Mouse (Mus musculus) CH12.LX (cell line): Measurements from ENCODE around the gene Sult1d1.

Experiments used
- CTCF ChIP-seq, 2 experiments: IDR thresholded peaks in 1 of 2; conservative IDR thresholded peaks in 1 of 2; 2 replicates each; pipeline ENCODE4 v1.5.1; 2011 to 2012; ENCODE audit warnings: low read depth in 2 of 2, low read length in 2 of 2, improper control_type of control experiment in 1 of 2, inconsistent platforms in 1 of 2, mild to moderate bottlenecking in 1 of 2, moderate library complexity in 1 of 2
- E2F4 ChIP-seq: IDR thresholded peaks from 2 replicates; pipeline ENCODE4 v1.6.1; 2011; ENCODE audit warnings: low read depth, low read length, improper control_type of control experiment; ENCODE audit not compliant: insufficient replicate concordance
- MEF2A ChIP-seq: IDR thresholded peaks from 2 replicates; pipeline ENCODE4 v1.6.1; 2014; ENCODE audit warnings: low read depth, mild to moderate bottlenecking, inconsistent platforms, low read length, improper control_type of control experiment, borderline replicate concordance
- MXI1 ChIP-seq: IDR thresholded peaks from 2 replicates; pipeline ENCODE4 v1.6.1; 2011; ENCODE audit warnings: mild to moderate bottlenecking, low read depth, low read length, improper control_type of control experiment
- NRF1 ChIP-seq: IDR thresholded peaks from 2 replicates; pipeline ENCODE4 v1.6.1; 2014; ENCODE audit warnings: low read depth, mild to moderate bottlenecking, inconsistent platforms, low read length, improper control_type of control experiment, moderate library complexity
- POLR2A ChIP-seq: IDR thresholded peaks from 2 replicates; pipeline ENCODE4 v1.6.1; 2011; ENCODE audit warnings: low read depth, mild to moderate bottlenecking, improper control_type of control experiment, low read length
- TBP ChIP-seq: conservative IDR thresholded peaks from 2 replicates; pipeline ENCODE4 v1.6.1; 2011; ENCODE audit warnings: low read depth, low read length, improper control_type of control experiment
- ZNF384 ChIP-seq: IDR thresholded peaks from 2 replicates; pipeline ENCODE4 v1.6.1; 2012; ENCODE audit warnings: low read depth, low read length, improper control_type of control experiment, inconsistent platforms

DNA sequence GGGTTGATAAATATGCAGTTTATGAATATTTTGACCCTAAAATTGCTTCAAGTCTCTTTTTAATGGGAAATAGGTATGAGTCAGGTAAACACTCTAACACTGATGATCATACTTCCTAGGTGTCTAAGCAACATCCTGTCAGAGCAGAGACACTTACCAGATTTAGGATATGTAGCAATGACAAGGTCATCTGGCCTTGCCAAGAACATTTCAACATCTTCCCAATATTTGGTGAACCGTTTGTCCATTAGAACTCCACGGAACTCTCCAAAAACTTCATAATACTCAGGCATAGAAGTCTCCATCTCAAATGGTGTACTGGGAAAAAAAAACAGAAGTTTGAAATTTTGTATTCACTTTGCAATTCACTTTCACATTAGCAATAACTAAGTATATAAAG lies 21.1 kb upstream of the Sult1d1 start:
- TF ChIP-seq E2F4 (no peak), CTCF (conservative IDR thresholded peaks at IDR 0.05 in 1 of 2, IDR thresholded peaks at IDR 0.05 in 1 of 2; ENCODE audit: low read depth in 2 of 2, low read length in 2 of 2) (no peak), POLR2A (no peak), NRF1 (no peak), MEF2A (no peak), TBP (no peak), ZNF384 (no peak), MXI1 (no peak)
